Mouse (Mus musculus): ENCODE data around the gene Tmed6. TPM values are rescaled to one million over a fixed set of nuclear protein-coding genes. Genes with fewer than 3 reads are reported as not detected.
"Not testable (repeated sequence)": the region's sequence is repeated elsewhere in the genome, so short reads cannot be mapped to it uniquely, and the experiment has no call there.

Gene Tmed6
- polyA plus RNA-seq, 1 experiment: not detected

GRCm38 (mm10) chr8:107046976-107047375, 18.5 kb downstream of the Tmed6 start:
- no peak overlapping the region for H3K27ac ChIP-seq (replicated peaks; ENCODE audit: low read depth, low read length)
- H3K4me3 ChIP-seq (ENCODE audit: insufficient read depth, low read depth, low read length): peak overlapping the region; percentile 17; the same call in 1 of the 2 replicates
- peaks cover 4% of the 10 kb centered on the region; the same call in 1 of the 2 replicates for H3K4me1 ChIP-seq (ENCODE audit: control insufficient read depth, insufficient read depth, insufficient read length, low read length)

DNA sequence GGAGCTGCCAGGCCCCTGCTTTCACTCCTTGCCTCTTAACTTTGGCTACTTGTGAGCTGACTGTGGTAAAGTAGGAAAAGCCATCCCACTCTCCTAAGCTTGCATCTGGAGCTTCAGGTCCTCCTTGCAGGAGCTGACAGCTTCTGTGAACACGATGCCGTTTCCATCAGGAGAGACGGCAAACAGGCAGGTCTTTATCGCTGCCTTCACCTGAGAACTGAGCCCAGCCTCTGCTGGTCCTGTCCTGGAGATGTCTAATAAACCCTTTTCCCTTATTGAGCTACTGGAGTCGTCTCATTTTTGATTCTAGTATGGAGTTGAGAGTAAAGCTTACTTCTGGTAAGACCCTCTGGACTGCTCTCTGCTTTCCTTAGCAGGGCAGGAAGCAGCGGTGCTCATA, 20.0 kb downstream of the Tmed6 start:
- no peak overlapping the region for H3K27ac ChIP-seq (replicated peaks; ENCODE audit: low read depth, low read length)
- H3K4me3 ChIP-seq (ENCODE audit: insufficient read depth, low read depth, low read length): no peak overlapping the region
- peaks cover 4% of the 10 kb centered on the region; the same call in 1 of the 2 replicates for H3K4me1 ChIP-seq (ENCODE audit: control insufficient read depth, insufficient read depth, insufficient read length, low read length)

DNA sequence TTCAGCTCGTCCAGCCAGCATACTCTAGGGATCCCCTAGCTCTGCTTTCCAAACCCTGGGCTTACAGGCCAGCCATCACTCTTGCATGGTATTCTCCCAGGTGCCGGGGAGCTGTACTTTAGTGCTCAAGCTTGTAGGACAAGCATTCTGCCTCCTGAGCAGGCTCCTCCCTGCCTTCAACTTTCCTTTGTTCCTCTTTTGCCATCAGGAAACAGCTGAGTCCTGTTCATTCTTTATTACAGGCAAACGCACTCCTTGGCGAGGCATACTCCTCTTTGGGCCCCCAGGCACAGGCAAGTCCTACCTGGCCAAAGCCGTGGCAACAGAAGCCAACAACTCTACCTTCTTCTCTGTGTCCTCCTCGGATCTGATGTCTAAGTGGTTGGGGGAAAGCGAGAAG, 24.8 kb downstream of the Tmed6 start:
- no peak overlapping the region for H3K4me3 ChIP-seq (ENCODE audit: insufficient read depth, low read depth, low read length)
- peaks cover 5% of the 10 kb centered on the region; the same call in 1 of the 2 replicates for H3K4me1 ChIP-seq (ENCODE audit: control insufficient read depth, insufficient read depth, insufficient read length, low read length)
- no peak overlapping the region for H3K27ac ChIP-seq (replicated peaks; ENCODE audit: low read depth, low read length)

DNA sequence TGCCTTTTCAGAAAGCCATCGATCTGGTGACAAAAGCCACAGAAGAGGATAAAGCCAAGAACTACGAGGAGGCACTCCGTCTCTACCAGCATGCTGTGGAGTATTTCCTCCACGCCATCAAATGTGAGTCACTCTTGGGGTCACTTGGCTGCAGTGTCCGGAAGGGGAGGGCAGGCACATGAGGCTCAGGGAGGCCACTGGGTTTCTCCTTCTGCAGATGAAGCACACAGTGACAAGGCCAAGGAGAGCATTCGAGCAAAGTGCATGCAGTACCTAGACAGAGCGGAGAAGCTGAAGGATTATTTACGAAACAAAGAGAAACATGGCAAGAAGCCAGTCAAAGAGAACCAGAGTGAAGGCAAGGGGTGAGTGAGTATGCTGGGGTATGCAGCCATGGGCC, 28.8 kb downstream of the Tmed6 start:
- no peak overlapping the region for H3K4me3 ChIP-seq (ENCODE audit: insufficient read depth, low read depth, low read length)
- no peak overlapping the region for H3K27ac ChIP-seq (replicated peaks; ENCODE audit: low read depth, low read length)
- peaks cover 12% of the 10 kb centered on the region for H3K4me1 ChIP-seq (ENCODE audit: control insufficient read depth, insufficient read depth, insufficient read length, low read length)

GRCm38 (mm10) chr8:107035641-107036040, 29.8 kb downstream of the Tmed6 start:
- H3K4me1 ChIP-seq (ENCODE audit: control insufficient read depth, insufficient read depth, insufficient read length, low read length): peaks cover 12% of the 10 kb centered on the region
- H3K4me3 ChIP-seq (ENCODE audit: insufficient read depth, low read depth, low read length): no peak overlapping the region
- no peak overlapping the region for H3K27ac ChIP-seq (replicated peaks; ENCODE audit: low read depth, low read length)

GRCm38 (mm10) chr8:107033609-107034008, 31.8 kb downstream of the Tmed6 start:
- H3K4me1 ChIP-seq (ENCODE audit: control insufficient read depth, insufficient read depth, insufficient read length, low read length): peaks cover 12% of the 10 kb centered on the region
- not testable (repeated sequence) for H3K27ac ChIP-seq (replicated peaks; ENCODE audit: low read depth, low read length); H3K4me3 ChIP-seq (ENCODE audit: insufficient read depth, low read depth, low read length)

- H3K27ac ChIP-seq (replicated peaks; ENCODE audit: low read depth, low read length): peak overlapping the region; percentile 77
These were observed 33.8 kb downstream of the Tmed6 start for GRCm38 (mm10) chr8:107031577-107032090.

GRCm38 (mm10) chr8:107030650-107031576, 34.5 kb downstream of the Tmed6 start, which contains the start of gene Vps4a:
Gene Vps4a, plus strand, starts transcription at chr8:107031222.
- Histone ChIP-seq H3K4me3 (ENCODE audit: insufficient read depth, low read depth, low read length) (peak within 1 kb of the TSS; percentile 99), H3K27ac (replicated peaks; ENCODE audit: low read depth, low read length) (peak within 1 kb of the TSS; percentile 77), H3K4me1 (ENCODE audit: control insufficient read depth, insufficient read depth, insufficient read length, low read length) (peaks cover 6% of the 10 kb centered on the region)

More at GRCm38 (mm10) chr8:107031577-107032090, 33.8 kb downstream of the Tmed6 start:
- H3K4me3 ChIP-seq (ENCODE audit: insufficient read depth, low read depth, low read length): peak overlapping the region; percentile 99
- peaks cover 11% of the 10 kb centered on the region for H3K4me1 ChIP-seq (ENCODE audit: control insufficient read depth, insufficient read depth, insufficient read length, low read length)

- Histone ChIP-seq H3K4me3 (ENCODE audit: insufficient read depth, low read depth, low read length) (no peak overlapping the region), H3K27ac (replicated peaks; ENCODE audit: low read depth, low read length) (no peak overlapping the region), H3K4me1 (ENCODE audit: control insufficient read depth, insufficient read depth, insufficient read length, low read length) (peaks cover 6% of the 10 kb centered on the region)
These were observed 35.4 kb downstream of the Tmed6 start for GRCm38 (mm10) chr8:107030058-107030457.

DNA sequence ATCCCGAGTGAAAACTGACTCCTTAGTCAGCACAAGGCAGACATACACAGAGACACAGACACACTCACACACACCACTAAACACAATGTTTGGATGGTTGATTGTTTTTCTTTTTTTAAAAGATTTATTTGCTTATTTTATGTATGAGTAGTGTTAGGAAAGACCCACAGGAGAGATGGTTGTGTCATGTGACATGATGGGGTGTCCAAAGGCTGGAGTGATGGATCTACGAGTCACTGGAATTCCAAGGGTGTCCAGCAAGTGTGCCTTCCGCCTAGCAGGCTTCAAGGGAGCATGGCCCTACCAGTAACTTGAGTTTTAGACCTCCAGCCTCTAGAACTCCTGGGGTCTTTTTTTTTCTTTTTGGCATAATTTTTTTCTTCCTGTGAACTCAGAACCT, 36.1 kb downstream of the Tmed6 start:
- Histone ChIP-seq H3K4me3 (ENCODE audit: insufficient read depth, low read depth, low read length) (no peak overlapping the region), H3K27ac (replicated peaks; ENCODE audit: low read depth, low read length) (no peak overlapping the region), H3K4me1 (ENCODE audit: control insufficient read depth, insufficient read depth, insufficient read length, low read length) (peaks cover 6% of the 10 kb centered on the region)

GRCm38 (mm10) chr8:107023479-107023878, 42.0 kb downstream of the Tmed6 start:
- H3K4me3 ChIP-seq (ENCODE audit: insufficient read depth, low read depth, low read length): no peak overlapping the region
- H3K27ac ChIP-seq (replicated peaks; ENCODE audit: low read depth, low read length): no peak overlapping the region
- no peaks in the 10 kb centered on the region for H3K4me1 ChIP-seq (ENCODE audit: control insufficient read depth, insufficient read depth, insufficient read length, low read length)

GRCm38 (mm10) chr8:107014915-107015314, 50.5 kb downstream of the Tmed6 start:
- H3K4me1 ChIP-seq (ENCODE audit: control insufficient read depth, insufficient read depth, insufficient read length, low read length): no peaks in the 10 kb centered on the region
- H3K27ac ChIP-seq (replicated peaks; ENCODE audit: low read depth, low read length): no peak overlapping the region

GRCm38 (mm10) chr8:107012666-107013065, 52.8 kb downstream of the Tmed6 start:
- H3K27ac ChIP-seq (replicated peaks; ENCODE audit: low read depth, low read length): no peak overlapping the region
- H3K4me1 ChIP-seq (ENCODE audit: control insufficient read depth, insufficient read depth, insufficient read length, low read length): no peaks in the 10 kb centered on the region
- H3K4me3 ChIP-seq (ENCODE audit: insufficient read depth, low read depth, low read length): no peak overlapping the region

More at GRCm38 (mm10) chr8:107014915-107015314, 50.5 kb downstream of the Tmed6 start:
- no peak overlapping the region for H3K4me3 ChIP-seq (ENCODE audit: insufficient read depth, low read depth, low read length)
